Comparison of ENCODE assay signal across 8 mouse cellular contexts in the genomic region with DNA sequence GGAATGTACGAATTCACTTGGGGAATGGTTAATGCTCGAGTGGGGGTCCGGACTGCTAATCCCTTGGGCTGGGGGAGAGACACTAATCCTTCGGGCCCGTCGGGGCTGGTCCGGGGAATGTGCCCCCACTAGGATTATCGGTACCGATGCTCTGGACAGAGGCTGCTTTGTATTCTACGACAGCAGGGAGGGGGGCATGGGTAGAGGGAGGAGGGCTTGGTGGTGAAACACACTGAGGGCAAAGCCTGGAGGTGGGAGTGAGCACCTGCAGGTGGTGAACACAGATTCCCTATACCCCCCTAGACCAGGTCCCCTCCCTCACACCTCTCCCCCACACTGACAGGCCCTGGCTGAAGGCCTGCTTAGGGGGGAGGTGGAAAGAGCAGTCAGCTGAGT. TPM values are rescaled to one million over a fixed set of nuclear protein-coding genes. Genes with fewer than 3 reads are reported as not detected.
DNase-seq lines count a peak whose midpoint lies in the region; ATAC-seq and TF ChIP-seq lines count a peak whose summit lies in the region.

No protein-coding gene starts in this region.

- TF ChIP-seq EP300 in stomach, postnatal 0 days (optimal IDR thresholded peaks at IDR 0.05): no peak

- 1% methylated on average over 10 of the region's 10 CpGs for WGBS in forebrain, postnatal 0 days
- WGBS in liver, embryonic 12.5 days (ENCODE audit: insufficient replicate concordance): 10% methylated on average over 10 of the region's 10 CpGs
- 0% methylated on average over 10 of the region's 10 CpGs for WGBS in stomach, postnatal 0 days

- peak overlapping the region; percentile 63 for H3K4me3 ChIP-seq in forebrain, postnatal 0 days (ENCODE audit: low read depth, low read length)
- H3K4me3 ChIP-seq in liver, embryonic 12.5 days: peak overlapping the region; percentile 74
- H3K4me3 ChIP-seq in stomach, postnatal 0 days (ENCODE audit: low read depth, low read length): peak overlapping the region; percentile 68

- no peak for ATAC-seq in forebrain, postnatal 0 days
- no peak for ATAC-seq in liver, embryonic 12.5 days
- ATAC-seq in stomach, postnatal 0 days (ENCODE audit: low FRiP score, low TSS enrichment): no peak

- DNase-seq in cerebellum, adult 11-12 months: peak; percentile 69
- no peak for DNase-seq in cerebellum, postnatal 36 days
- peak; percentile 5 to 13 for DNase-seq in B cell, adult 2 months
- DNase-seq in forebrain, postnatal 0 days: no peak
- DNase-seq in stomach, postnatal 0 days (ENCODE audit: low spot score): peak; percentile 50
- no peak for DNase-seq in spleen, postnatal 10 days (ENCODE audit: low spot score in 2 of 2)
- no peak for DNase-seq in adrenal gland, postnatal 14 days

- TF ChIP-seq CTCF in forebrain, postnatal 0 days (IDR thresholded peaks at IDR 0.05; ENCODE audit: low read depth): no peak
- no peak for TF ChIP-seq CTCF in stomach, postnatal 0 days (IDR thresholded peaks at IDR 0.05; ENCODE audit: low read depth)

- peaks cover 5% of the 10 kb centered on the region; the same call in 1 of the 2 replicates for H3K27me3 ChIP-seq in forebrain, postnatal 0 days (ENCODE audit: insufficient read depth, low read length)
- H3K27me3 ChIP-seq in liver, embryonic 12.5 days (replicated peaks): no peaks in the 10 kb centered on the region; the same call in 1 of the 2 replicates
- no peaks in the 10 kb centered on the region for H3K27me3 ChIP-seq in stomach, postnatal 0 days (ENCODE audit: control insufficient read depth, insufficient read depth, low read length)

- no peak overlapping the region for H3K27ac ChIP-seq in forebrain, postnatal 0 days (ENCODE audit: low read depth, low read length)
- H3K27ac ChIP-seq in liver, embryonic 12.5 days: no peak overlapping the region
- peak overlapping the region; percentile 94 for H3K27ac ChIP-seq in stomach, postnatal 0 days (replicated peaks)

- peaks cover 13% of the 10 kb centered on the region; the same call in 1 of the 2 replicates for H3K36me3 ChIP-seq in forebrain, postnatal 0 days (ENCODE audit: insufficient read depth)
- peaks cover 18% of the 10 kb centered on the region for H3K36me3 ChIP-seq in liver, embryonic 12.5 days
- peaks cover 16% of the 10 kb centered on the region for H3K36me3 ChIP-seq in stomach, postnatal 0 days (ENCODE audit: control insufficient read depth, insufficient read depth, low read length)

- H3K9ac ChIP-seq in forebrain, postnatal 0 days: 0 out of 2 replicates have a peak overlapping the region, but pooled peaks have one; percentile 63
- H3K9ac ChIP-seq in liver, embryonic 12.5 days: peak overlapping the region; percentile 89
- H3K9ac ChIP-seq in stomach, postnatal 0 days (ENCODE audit: low read length): peak overlapping the region; percentile 76

- peak overlapping the region; percentile 90 for H3K4me2 ChIP-seq in forebrain, postnatal 0 days (ENCODE audit: low read depth)
- H3K4me2 ChIP-seq in liver, embryonic 12.5 days: peak overlapping the region; percentile 95
- peak overlapping the region; percentile 88 for H3K4me2 ChIP-seq in stomach, postnatal 0 days (replicated peaks; ENCODE audit: low read depth)

- H3K9me3 ChIP-seq in forebrain, postnatal 0 days (ENCODE audit: low read length): no peaks in the 10 kb centered on the region
- H3K9me3 ChIP-seq in liver, embryonic 12.5 days (replicated peaks): no peaks in the 10 kb centered on the region
- H3K9me3 ChIP-seq in stomach, postnatal 0 days (ENCODE audit: control insufficient read depth, low read length): no peaks in the 10 kb centered on the region

- H3K4me1 ChIP-seq in forebrain, postnatal 0 days (ENCODE audit: insufficient read depth): peaks cover 14% of the 10 kb centered on the region; the same call in 1 of the 2 replicates
- H3K4me1 ChIP-seq in liver, embryonic 12.5 days: peaks cover 60% of the 10 kb centered on the region
- H3K4me1 ChIP-seq in stomach, postnatal 0 days (replicated peaks; ENCODE audit: control insufficient read depth, insufficient read depth): no peaks in the 10 kb centered on the region; the same call in none of the 2 replicates

RNA-seq across cellular contexts. Expression of gene Slc4a2, which starts 2.4 kb away (rescaled TPM):
- 21.4 and 31.9 TPM in 2 replicates for total RNA-seq in forebrain, postnatal 0 days (2014; rRNA removed)
- 9.7 and 13.9 TPM in 2 replicates for polyA plus RNA-seq in forebrain, postnatal 0 days (2015; fragmentation: Nextera tagmentation; extraction: Ambion mirVana)
- 16.2 and 16.6 TPM in 2 replicates for polyA plus RNA-seq in liver, embryonic 12.5 days (2016; fragmentation: Nextera tagmentation; extraction: Ambion mirVana)
- polyA plus RNA-seq in stomach, postnatal 0 days (2015; fragmentation: Nextera tagmentation; extraction: Ambion mirVana): 34.3 and 37.8 TPM in 2 replicates
- total RNA-seq in adrenal gland, postnatal 14 days (2021): 57.6 and 60.5 TPM in 2 replicates

RNA-seq across cellular contexts. Expression of gene Cdk5, which starts 2.7 kb away (rescaled TPM):
- total RNA-seq in forebrain, postnatal 0 days (2014; rRNA removed): 83.3 and 93.8 TPM in 2 replicates
- polyA plus RNA-seq in forebrain, postnatal 0 days (2015; fragmentation: Nextera tagmentation; extraction: Ambion mirVana): 156 and 165 TPM in 2 replicates
- polyA plus RNA-seq in liver, embryonic 12.5 days (2016; fragmentation: Nextera tagmentation; extraction: Ambion mirVana): 13.0 and 14.1 TPM in 2 replicates
- 29.3 and 30.5 TPM in 2 replicates for polyA plus RNA-seq in stomach, postnatal 0 days (2015; fragmentation: Nextera tagmentation; extraction: Ambion mirVana)
- 38.5 and 38.7 TPM in 2 replicates for total RNA-seq in adrenal gland, postnatal 14 days (2021)

RNA-seq across cellular contexts. Expression of gene Asic3, which starts 12.8 kb away (rescaled TPM):
- total RNA-seq in forebrain, postnatal 0 days (2014; rRNA removed): 0.15 TPM in 1 of 2 replicates, not detected in the other
- 0.08 and 0.52 TPM in 2 replicates for polyA plus RNA-seq in forebrain, postnatal 0 days (2015; fragmentation: Nextera tagmentation; extraction: Ambion mirVana)
- polyA plus RNA-seq in liver, embryonic 12.5 days (2016; fragmentation: Nextera tagmentation; extraction: Ambion mirVana): not detected in 2 replicates
- 0.10 TPM in 1 of 2 replicates, not detected in the other for polyA plus RNA-seq in stomach, postnatal 0 days (2015; fragmentation: Nextera tagmentation; extraction: Ambion mirVana)
- total RNA-seq in adrenal gland, postnatal 14 days (2021): 1.1 TPM in 1 of 2 replicates, not detected in the other

RNA-seq across cellular contexts. Expression of gene Fastk, which starts 19.1 kb away (rescaled TPM):
- total RNA-seq in forebrain, postnatal 0 days (2014; rRNA removed): 87.0 and 132 TPM in 2 replicates
- 88.7 and 91.9 TPM in 2 replicates for polyA plus RNA-seq in forebrain, postnatal 0 days (2015; fragmentation: Nextera tagmentation; extraction: Ambion mirVana)
- polyA plus RNA-seq in liver, embryonic 12.5 days (2016; fragmentation: Nextera tagmentation; extraction: Ambion mirVana): 72.4 and 78.0 TPM in 2 replicates
- polyA plus RNA-seq in stomach, postnatal 0 days (2015; fragmentation: Nextera tagmentation; extraction: Ambion mirVana): 66.6 and 67.9 TPM in 2 replicates
- 113 and 122 TPM in 2 replicates for total RNA-seq in adrenal gland, postnatal 14 days (2021)

RNA-seq across cellular contexts. Expression of gene Tmub1, which starts 21.6 kb away (rescaled TPM):
- 34.3 and 47.2 TPM in 2 replicates for total RNA-seq in forebrain, postnatal 0 days (2014; rRNA removed)
- polyA plus RNA-seq in forebrain, postnatal 0 days (2015; fragmentation: Nextera tagmentation; extraction: Ambion mirVana): 54.8 and 56.7 TPM in 2 replicates
- 6.7 and 7.2 TPM in 2 replicates for polyA plus RNA-seq in liver, embryonic 12.5 days (2016; fragmentation: Nextera tagmentation; extraction: Ambion mirVana)
- 20.9 and 21.1 TPM in 2 replicates for polyA plus RNA-seq in stomach, postnatal 0 days (2015; fragmentation: Nextera tagmentation; extraction: Ambion mirVana)
- 8.6 and 10.6 TPM in 2 replicates for total RNA-seq in adrenal gland, postnatal 14 days (2021)

Comparison
In these comparisons a context has a peak if more than half of its experiments do, and no peak if none do; other contexts are left out.
1. DNase-seq: peak in cerebellum, adult 11-12 months (single experiment), B cell, adult 2 months (2 of 2) and stomach, postnatal 0 days (single experiment); none in cerebellum, postnatal 36 days (0 of 2), forebrain, postnatal 0 days (single experiment), spleen, postnatal 10 days (0 of 2) and adrenal gland, postnatal 14 days (single experiment).
2. Peak in every context shown above with its lines, with median percentiles within 50 percentile points of each other: H3K4me2 ChIP-seq, H3K4me3 ChIP-seq and H3K9ac ChIP-seq.